Mouse (Mus musculus) c-Kit-negative CD71-positive TER-119-positive erythroid progenitor cells, embryonic 14.5 days (primary cell): ENCODE data around the gene Gm8797.
"Not testable (repeated sequence)": the region's sequence is repeated elsewhere in the genome, so short reads cannot be mapped to it uniquely, and the experiment has no call there.

Source experiments
- DNase-seq: peaks from one replicate; pipeline ENCODE4 v3.0.0-alpha.2; 2013; ENCODE audit warnings: low read depth, low spot score

Gm8797 gene

DNA sequence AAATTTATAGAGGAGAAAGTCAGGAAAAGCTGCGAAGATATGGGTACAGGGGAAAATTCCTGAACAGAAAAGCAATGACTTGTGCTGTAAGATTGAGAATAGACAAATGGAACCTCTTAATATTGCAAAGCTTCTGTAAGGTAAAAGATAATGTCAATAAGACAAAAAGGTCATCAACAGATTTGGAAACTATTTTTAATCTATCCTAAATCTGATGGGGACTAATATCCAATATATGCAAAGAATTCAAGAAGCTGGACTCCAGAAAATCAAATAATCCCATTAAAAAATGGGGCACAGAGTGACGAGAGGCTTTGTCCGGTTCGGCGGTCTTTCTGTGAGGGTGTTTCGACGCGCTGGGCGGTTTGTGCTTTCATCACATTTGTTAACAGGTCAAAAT is at the start of gene Gm8797:
TSS of gene Gm8797 (plus strand) at position 301 of the 400 bp plus-strand sequence.
- DNase-seq: not testable (repeated sequence)

DNA sequence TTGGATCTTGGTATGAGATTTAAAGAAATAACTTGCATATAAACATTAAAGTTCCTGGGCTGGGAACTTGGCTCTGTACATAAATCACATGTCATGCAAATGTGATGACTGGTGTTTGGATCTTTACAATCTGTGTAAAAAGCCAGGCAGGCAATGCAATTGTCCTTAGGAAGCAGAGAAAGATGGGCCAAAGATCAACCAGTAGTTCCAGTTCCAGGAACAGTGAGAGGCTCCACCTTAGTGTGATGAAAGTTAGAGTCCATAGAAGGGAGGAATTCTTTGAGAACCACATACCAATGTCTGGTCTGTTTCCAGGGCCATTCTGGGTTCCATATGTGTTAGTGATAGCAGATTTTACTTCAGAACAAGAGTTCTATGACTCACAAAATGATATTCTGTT is 36.1 kb upstream of the Gm8797 start:
- no peak for DNase-seq

DNA sequence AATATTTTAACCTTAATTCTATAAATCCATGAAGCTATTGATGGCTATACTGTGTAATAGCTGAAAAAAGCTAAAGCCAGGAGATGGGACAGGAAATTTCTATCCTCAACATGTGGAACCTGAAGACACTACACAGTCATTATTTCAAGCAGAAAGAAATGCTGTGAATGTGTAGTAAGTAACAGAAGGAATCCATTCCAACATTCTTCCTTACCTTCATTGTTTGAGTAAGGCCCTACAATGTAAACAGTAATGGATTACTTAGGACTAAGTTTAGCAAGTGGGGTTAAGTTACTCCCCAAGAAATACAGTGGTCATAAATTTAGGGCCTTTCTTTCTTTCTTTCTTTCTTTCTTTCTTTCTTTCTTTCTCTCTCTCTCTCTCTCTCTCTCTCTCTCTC is 17.7 kb upstream of the Gm8797 start:
- DNase-seq: no peak

DNA sequence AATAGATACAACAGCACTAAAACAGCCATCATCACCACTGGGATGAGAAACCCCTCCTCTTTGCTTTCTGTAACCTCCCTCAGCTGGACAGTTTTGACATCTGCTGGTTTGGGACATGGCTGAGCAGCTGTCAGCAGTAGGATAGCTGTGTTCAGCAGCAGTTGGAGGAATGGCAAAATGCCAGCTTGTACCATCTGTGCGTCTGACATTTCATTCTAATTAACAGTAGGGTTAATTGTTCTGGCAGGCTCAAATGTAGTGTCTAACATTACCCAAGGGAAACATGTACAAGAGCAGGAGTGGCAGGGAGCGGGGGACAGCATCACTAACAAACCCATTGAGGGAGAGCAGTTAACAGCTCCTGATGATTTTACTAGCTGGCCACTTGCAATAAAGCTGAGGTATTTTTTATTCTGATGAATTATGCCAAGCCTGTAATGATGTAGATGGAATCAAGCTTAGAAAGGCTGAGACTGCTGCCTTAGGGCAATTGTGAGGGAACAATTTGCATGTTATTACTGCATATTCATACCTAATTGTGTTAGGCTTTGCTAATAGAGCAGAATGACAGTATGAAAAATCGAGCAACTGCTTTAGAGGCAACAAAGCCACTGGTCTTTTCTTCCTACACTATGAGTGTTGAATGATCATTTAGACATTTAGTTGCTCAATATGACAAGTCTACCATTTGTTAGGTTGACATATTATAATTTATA is 4.3 kb downstream of the Gm8797 start:
- DNase-seq: no peak

DNA sequence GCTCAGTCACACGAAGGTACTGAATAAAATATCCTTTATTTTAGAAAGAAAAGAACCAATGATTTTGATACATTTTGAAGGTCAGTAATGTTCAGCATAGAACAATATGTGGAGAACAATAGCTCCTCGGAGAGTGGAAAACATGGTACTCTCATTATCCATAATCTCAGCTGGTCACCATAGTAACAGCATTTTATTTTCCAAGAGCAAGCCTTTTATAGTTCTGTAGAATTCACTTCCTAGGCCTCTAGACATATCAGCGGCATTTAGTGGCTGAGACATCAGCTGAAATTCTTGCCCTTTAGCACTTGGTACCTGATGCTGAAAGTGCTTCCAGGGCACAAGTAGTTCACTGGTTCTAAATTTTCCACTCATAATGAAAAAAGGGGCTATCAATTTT is 15.7 kb downstream of the Gm8797 start:
- DNase-seq: no peak

DNA sequence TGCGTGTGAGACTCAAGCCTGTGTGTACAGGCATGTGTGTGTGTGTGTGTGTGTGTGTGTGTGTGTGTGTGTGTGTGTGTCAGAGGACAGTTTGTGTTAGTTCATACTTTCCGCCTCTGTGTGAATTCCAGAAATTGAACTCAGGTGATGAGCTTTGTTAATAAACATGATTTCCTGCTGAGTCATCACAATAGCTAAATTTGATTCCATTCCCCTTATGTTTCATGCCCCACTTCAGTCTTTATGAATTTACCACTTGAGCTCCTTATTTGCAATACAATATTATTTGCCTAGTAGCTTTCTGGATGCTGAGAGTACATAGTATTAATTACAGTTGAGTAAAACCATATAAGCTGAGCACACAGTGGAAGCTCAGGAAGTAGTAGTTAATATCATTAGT is 26.3 kb downstream of the Gm8797 start:
- no peak for DNase-seq
